8 mouse cellular contexts compared by ENCODE assay signal in genomic region chr4:40143533-40143871, GRCm38 (mm10). TPM values are rescaled to one million over a fixed set of nuclear protein-coding genes. Genes with fewer than 3 reads are reported as not detected.
DNase-seq lines count a peak whose midpoint lies in the region; ATAC-seq and TF ChIP-seq lines count a peak whose summit lies in the region.

No protein-coding gene starts in this region.

- 1% methylated on average over 26 of the region's 27 CpGs for WGBS in spleen, adult 2 months
- under 1% methylated on average over 27 of the region's 27 CpGs for WGBS in liver, embryonic 12.5 days (ENCODE audit: insufficient replicate concordance)

- peak overlapping the region; percentile 90 for H3K4me2 ChIP-seq in liver, embryonic 12.5 days

- H3K9me3 ChIP-seq in erythroblast, embryonic 14.5 days (ENCODE audit: control insufficient read depth, low read length): no peaks in the 10 kb centered on the region
- no peaks in the 10 kb centered on the region for H3K9me3 ChIP-seq in liver, embryonic 12.5 days (replicated peaks)

- no peaks in the 10 kb centered on the region for H3K27me3 ChIP-seq in erythroblast, embryonic 14.5 days (ENCODE audit: control insufficient read depth)
- no peaks in the 10 kb centered on the region for H3K27me3 ChIP-seq in spleen, adult 2 months (ENCODE audit: control insufficient read depth, insufficient read depth, low read length)
- no peaks in the 10 kb centered on the region for H3K27me3 ChIP-seq in liver, embryonic 12.5 days (replicated peaks)

- no peak for DNase-seq in spleen, adult 2 months (ENCODE audit: low read depth in 1 of 2, low spot score in 2 of 2)
- no peak for DNase-seq in spleen, postnatal 10 days (ENCODE audit: low spot score in 2 of 2)
- no peak for DNase-seq in frontal cortex, postnatal 10 days (ENCODE audit: low spot score in 2 of 2)
- no peak for DNase-seq in B cell, adult 2 months
- no peak for DNase-seq in embryo, embryonic 11 days

- peaks cover 47% of the 10 kb centered on the region for H3K4me1 ChIP-seq in erythroblast, embryonic 14.5 days (ENCODE audit: control insufficient read depth)
- H3K4me1 ChIP-seq in spleen, adult 2 months (ENCODE audit: control insufficient read depth, insufficient read depth, insufficient read length): no peaks in the 10 kb centered on the region
- peaks cover 44% of the 10 kb centered on the region for H3K4me1 ChIP-seq in liver, embryonic 12.5 days

- H3K4me3 ChIP-seq in erythroblast, embryonic 14.5 days (replicated peaks): peak overlapping the region; percentile 85
- peak overlapping the region; percentile 75 for H3K4me3 ChIP-seq in spleen, adult 2 months (ENCODE audit: extremely low read depth, insufficient read depth, insufficient read length)
- H3K4me3 ChIP-seq in liver, embryonic 12.5 days: peak overlapping the region; percentile 76

- TF ChIP-seq POLR2A in spleen, adult 2 months (IDR thresholded peaks at IDR 0.05; ENCODE audit: low read depth, low read length): no peak

- peak overlapping the region; percentile 28; the same call in 1 of the 2 replicates for H3K27ac ChIP-seq in spleen, adult 2 months (ENCODE audit: insufficient read depth, low read length)
- peak overlapping the region; percentile 86 for H3K27ac ChIP-seq in liver, embryonic 12.5 days

- H3K9ac ChIP-seq in liver, embryonic 12.5 days: peak overlapping the region; percentile 80

- ATAC-seq in erythroblast, adult 5-6 weeks (replicated peaks; ENCODE audit: low FRiP score, poor library complexity, severe bottlenecking): no peak; the same call in 1 of the 2 replicates
- peak; percentile 65 for ATAC-seq in liver, embryonic 12.5 days

- no peak for TF ChIP-seq CTCF in spleen, adult 2 months (IDR thresholded peaks at IDR 0.05; ENCODE audit: extremely low read depth, insufficient read depth, insufficient read length, insufficient replicate concordance)

- H3K36me3 ChIP-seq in erythroblast, embryonic 14.5 days (ENCODE audit: control insufficient read depth): no peaks in the 10 kb centered on the region; the same call in 1 of the 2 replicates
- H3K36me3 ChIP-seq in spleen, adult 2 months (ENCODE audit: control insufficient read depth, insufficient read depth, low read length): no peaks in the 10 kb centered on the region
- H3K36me3 ChIP-seq in liver, embryonic 12.5 days: 0 out of 2 replicates have a peak, but pooled peaks cover 3% of the 10 kb centered on the region

RNA-seq across cellular contexts. Expression of gene Aco1, which starts 0.6 kb away (rescaled TPM):
- 0.08 and 0.10 TPM in 2 replicates for polyA plus RNA-seq in erythroblast, embryonic 14.5 days (2012)
- total RNA-seq in erythroblast, adult 5-6 weeks (2015; ENCODE audit: low replicate concordance): 6.7 and 8.6 TPM in 2 replicates
- 3.9 and 6.7 TPM in 2 replicates for total RNA-seq in erythroblast, adult 5-6 weeks (2017; ENCODE audit: low replicate concordance)
- polyA plus RNA-seq in spleen, adult 2 months (2012; rRNA removed): 11.4 and 12.3 TPM in 2 replicates
- polyA plus RNA-seq in liver, embryonic 12.5 days (2016; fragmentation: Nextera tagmentation; extraction: Ambion mirVana): 26.9 and 27.5 TPM in 2 replicates

Comparison
In these comparisons a context has a peak if more than half of its experiments do, and no peak if none do; other contexts are left out.
1. RNA of gene Aco1, which starts 0.6 kb away (polyA plus RNA-seq): 26.9 to 27.5 TPM in liver, embryonic 12.5 days and 11.4 to 12.3 TPM in spleen, adult 2 months; 0.08 to 0.10 TPM in erythroblast, embryonic 14.5 days; every median in the first group is over 10 times any median in the second.
2. Peak in every context shown above with its lines, with median percentiles within 50 percentile points of each other: H3K4me3 ChIP-seq.